Mouse (Mus musculus) ES-Bruce4 (cell line): ENCODE measurements around the gene Wfdc9.
A peak's percentile ranks its signal among the peaks of the same experiment; 100 is the strongest.

Source experiments
- CTCF ChIP-seq: IDR thresholded peaks from one replicate; pipeline ENCODE4 v1.8.1; 2011; ENCODE audit warnings: low read depth, low read length
- EP300 ChIP-seq: IDR thresholded peaks from 2 replicates; pipeline ENCODE4 v1.6.1; 2011; ENCODE audit warnings: low read depth, low read length; ENCODE audit not compliant: insufficient read depth
- POLR2A ChIP-seq: IDR thresholded peaks from one replicate; pipeline ENCODE4 v1.8.1; 2011; ENCODE audit warnings: low read length; ENCODE audit not compliant: insufficient read depth

GRCm38 (mm10) chr2:164676103-164676502, 19.7 kb upstream of the Wfdc9 start:
- TF ChIP-seq CTCF (peak; percentile 39), EP300 (no peak), POLR2A (no peak)
